Mouse (Mus musculus) MEL (cell line): Measurements from ENCODE around the gene Fam49a. TPM values are rescaled to one million over a fixed set of nuclear protein-coding genes. Genes with fewer than 3 reads are reported as not detected.
A peak's percentile ranks its signal among the peaks of the same experiment; 100 is the strongest.

Experiments used
- DNase-seq: peaks from one replicate; pipeline ENCODE4 v3.0.0; 2011; ENCODE audit warnings: low read depth, low spot score
- H3K27ac ChIP-seq: 2 replicates; pipeline ENCODE4 v1.5.1; 2012; ENCODE audit warnings: low read depth, mild to moderate bottlenecking, control low read depth, low read length, moderate library complexity; ENCODE audit not compliant: control insufficient read depth
- H3K27me3 ChIP-seq, 2 experiments: fragments of 150-350 bp in 1 of 2; sonication (generic) in 1 of 2; 2 replicates each; pipeline ENCODE4 v1.6.1; 2012; ENCODE audit warnings: low read length in 2 of 2, mild to moderate bottlenecking in 2 of 2, improper control_type of control experiment in 1 of 2, moderate library complexity in 1 of 2; ENCODE audit not compliant: insufficient read depth in 2 of 2, control insufficient read depth in 1 of 2
- H3K36me3 ChIP-seq, 2 experiments: 2 replicates each; pipeline ENCODE4 v1.6.1; 2012 to 2014; ENCODE audit warnings: low read length in 2 of 2, improper control_type of control experiment in 1 of 2, inconsistent platforms in 1 of 2, mild to moderate bottlenecking in 1 of 2; ENCODE audit not compliant: insufficient read depth in 2 of 2, control insufficient read depth in 1 of 2
- H3K4me1 ChIP-seq, 2 experiments: fragments of 150-350 bp in 1 of 2; sonication (generic) in 1 of 2; 2 replicates each; pipeline ENCODE4 v1.6.1; 2012; ENCODE audit warnings: low read length in 2 of 2, improper control_type of control experiment in 1 of 2, mild to moderate bottlenecking in 1 of 2; ENCODE audit not compliant: insufficient read depth in 2 of 2, control insufficient read depth in 1 of 2
- H3K4me3 ChIP-seq, 2 experiments: fragments of 150-350 bp in 1 of 2; sonication (generic) in 1 of 2; 2 replicates each; pipeline ENCODE4 v1.5.1; 2012; ENCODE audit warnings: low read depth in 2 of 2, low read length in 2 of 2, mild to moderate bottlenecking in 2 of 2, moderate library complexity in 2 of 2, control low read depth in 1 of 2, improper control_type of control experiment in 1 of 2; ENCODE audit not compliant: control insufficient read depth in 1 of 2, insufficient read depth in 1 of 2
- H3K79me2 ChIP-seq: 2 replicates; pipeline ENCODE4 v1.6.1; 2012; ENCODE audit warnings: mild to moderate bottlenecking, low read length, moderate library complexity; ENCODE audit not compliant: control insufficient read depth, poor library complexity, insufficient read depth
- H3K9ac ChIP-seq: 2 replicates; pipeline ENCODE4 v1.6.1; 2012; ENCODE audit warnings: low read depth, mild to moderate bottlenecking, control low read depth, low read length, moderate library complexity; ENCODE audit not compliant: control insufficient read depth, poor library complexity, severe bottlenecking
- H3K9me3 ChIP-seq: fragments of 150-350 bp; sonication (generic); replicated peaks from 2 replicates; pipeline ENCODE4 v1.6.1; 2012; ENCODE audit warnings: mild to moderate bottlenecking, low read length, improper control_type of control experiment, moderate library complexity; ENCODE audit not compliant: insufficient read depth
- CHD1 ChIP-seq: IDR thresholded peaks from 2 replicates; pipeline ENCODE4 v1.6.1; 2012; ENCODE audit warnings: low read depth, mild to moderate bottlenecking, inconsistent platforms, low read length, improper control_type of control experiment
- CTCF ChIP-seq, 3 experiments: IDR thresholded peaks in 2 of 3; conservative IDR thresholded peaks in 1 of 3; 2 replicates each; pipeline ENCODE4 v1.5.1; 2011 to 2012; ENCODE audit warnings: low read length in 3 of 3, low read depth in 2 of 3, mild to moderate bottlenecking in 2 of 3, improper control_type of control experiment in 1 of 3, inconsistent platforms in 1 of 3, mixed read lengths in 1 of 3, moderate library complexity in 1 of 3; ENCODE audit not compliant: control insufficient read depth in 1 of 3, insufficient read depth in 1 of 3, poor library complexity in 1 of 3, severe bottlenecking in 1 of 3
- ELF1 ChIP-seq: IDR thresholded peaks from 2 replicates; pipeline ENCODE4 v1.6.1; 2014; ENCODE audit warnings: low read depth, mild to moderate bottlenecking, inconsistent platforms, low read length, improper control_type of control experiment, moderate library complexity
- ETS1 ChIP-seq: IDR thresholded peaks from 2 replicates; pipeline ENCODE4 v1.6.1; 2012; ENCODE audit warnings: low read depth, mild to moderate bottlenecking, inconsistent platforms, low read length, improper control_type of control experiment, moderate library complexity
- GABPA ChIP-seq: IDR thresholded peaks from 2 replicates; pipeline ENCODE4 v1.6.1; 2012; ENCODE audit warnings: low read depth, mild to moderate bottlenecking, inconsistent platforms, low read length, improper control_type of control experiment, moderate library complexity
- MAFK ChIP-seq: IDR thresholded peaks from 2 replicates; pipeline ENCODE4 v1.6.1; 2011; ENCODE audit warnings: low read depth, mild to moderate bottlenecking, low read length, improper control_type of control experiment, borderline replicate concordance
- MEF2A ChIP-seq: IDR thresholded peaks from 2 replicates; pipeline ENCODE4 v1.6.1; 2014; ENCODE audit warnings: low read depth, mild to moderate bottlenecking, inconsistent platforms, low read length, improper control_type of control experiment; ENCODE audit not compliant: poor library complexity, insufficient replicate concordance, severe bottlenecking; ENCODE audit errors: extremely low read depth
- NRF1 ChIP-seq: IDR thresholded peaks from 2 replicates; pipeline ENCODE4 v1.6.1; 2014; ENCODE audit warnings: low read depth, mild to moderate bottlenecking, inconsistent platforms, low read length, improper control_type of control experiment, moderate library complexity; ENCODE audit not compliant: poor library complexity, insufficient read depth, severe bottlenecking
- RCOR1 ChIP-seq: IDR thresholded peaks from 2 replicates; pipeline ENCODE4 v1.6.1; 2012; ENCODE audit warnings: low read depth, mild to moderate bottlenecking, inconsistent platforms, low read length, improper control_type of control experiment
- TAL1 ChIP-seq: IDR thresholded peaks from 2 replicates; pipeline ENCODE4 v1.6.1; 2012; ENCODE audit warnings: mild to moderate bottlenecking, inconsistent platforms, low read length, moderate library complexity, mixed read lengths
- TCF12 ChIP-seq: IDR thresholded peaks from 2 replicates; pipeline ENCODE4 v1.6.1; 2014; ENCODE audit warnings: low read depth, mild to moderate bottlenecking, inconsistent platforms, low read length, improper control_type of control experiment, moderate library complexity
- USF2 ChIP-seq, 2 experiments: IDR thresholded peaks; 2 replicates each; pipeline ENCODE4 v1.6.1; 2011 to 2012; ENCODE audit warnings: improper control_type of control experiment in 2 of 2, low read length in 2 of 2, borderline replicate concordance in 1 of 2, inconsistent platforms in 1 of 2, low read depth in 1 of 2, mild to moderate bottlenecking in 1 of 2; ENCODE audit not compliant: insufficient read depth in 1 of 2
- ZKSCAN1 ChIP-seq: IDR thresholded peaks from 2 replicates; pipeline ENCODE4 v1.6.1; 2012; ENCODE audit warnings: low read depth, mild to moderate bottlenecking, inconsistent platforms, low read length, improper control_type of control experiment, moderate library complexity
- ZNF384 ChIP-seq: IDR thresholded peaks from 2 replicates; pipeline ENCODE4 v1.6.1; 2012; ENCODE audit warnings: low read depth, mild to moderate bottlenecking, inconsistent platforms, low read length, improper control_type of control experiment
- polyA plus RNA-seq, 2 experiments: library from polyadenylated mRNA; stranded (reverse) in 1 of 2; unstranded in 1 of 2; fragments of >175 nt in 1 of 2; fragments of >200 nt in 1 of 2; gene quantifications; 2 replicates each; pipeline versions ENCODE4 v1.2.1 to v1.2.4; 2012; ENCODE audit warnings: low replicate concordance in 2 of 2, low read depth in 1 of 2; ENCODE audit not compliant: insufficient read length in 2 of 2, insufficient read depth in 1 of 2, missing spikeins in 1 of 2
- total RNA-seq: library from RNA; depleted of rRNA; stranded (reverse); fragments of 300-350 nt; gene quantifications from 2 replicates; pipeline ENCODE4 v1.2.3, GENCODE M21; 2012

The Fam49a gene
- total and polyA plus RNA-seq, 3 experiments: 0.42 to 1.3 TPM; not detected in 1

DNA sequence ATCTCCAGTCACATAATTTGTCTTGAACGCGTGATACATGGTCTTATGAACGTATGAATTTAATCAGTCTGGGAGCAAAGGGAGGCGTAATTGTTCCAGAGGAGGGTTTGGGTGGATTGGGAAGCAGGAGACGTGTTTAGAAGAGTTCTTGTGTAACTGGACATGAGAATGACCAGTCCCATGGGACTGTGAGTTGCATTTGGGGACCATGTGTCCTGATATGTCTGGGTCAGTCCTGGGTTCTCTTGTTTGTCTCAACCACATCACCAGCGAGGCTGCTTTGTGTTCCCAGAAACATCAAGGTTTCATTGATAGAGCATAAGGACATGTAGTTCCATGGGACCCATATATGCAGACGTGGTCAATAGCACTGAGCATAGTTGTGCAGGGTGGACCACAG lies 36.5 kb downstream of the Fam49a start:
- no peak overlapping the region for H3K9ac ChIP-seq
- H3K79me2 ChIP-seq: no peaks in the 10 kb centered on the region
- DNase-seq: no peak
- H3K9me3 ChIP-seq: no peaks in the 10 kb centered on the region
- TF ChIP-seq USF2 (IDR thresholded peaks at IDR 0.05; ENCODE audit: borderline replicate concordance in 1 of 2, insufficient read depth in 1 of 2, low read depth in 1 of 2, low read length in 2 of 2): no peak
- no peak for TF ChIP-seq ZNF384
- H3K27ac ChIP-seq: no peak overlapping the region
- H3K27me3 ChIP-seq: no peaks in the 10 kb centered on the region
- H3K36me3 ChIP-seq: peaks cover 0 to 24% of the 10 kb centered on the region in 2 experiments; a peak in 2 of 4 replicates
- H3K4me1 ChIP-seq: peaks cover 17 to 36% of the 10 kb centered on the region in 2 experiments
- H3K4me3 ChIP-seq: no peak overlapping the region

DNA sequence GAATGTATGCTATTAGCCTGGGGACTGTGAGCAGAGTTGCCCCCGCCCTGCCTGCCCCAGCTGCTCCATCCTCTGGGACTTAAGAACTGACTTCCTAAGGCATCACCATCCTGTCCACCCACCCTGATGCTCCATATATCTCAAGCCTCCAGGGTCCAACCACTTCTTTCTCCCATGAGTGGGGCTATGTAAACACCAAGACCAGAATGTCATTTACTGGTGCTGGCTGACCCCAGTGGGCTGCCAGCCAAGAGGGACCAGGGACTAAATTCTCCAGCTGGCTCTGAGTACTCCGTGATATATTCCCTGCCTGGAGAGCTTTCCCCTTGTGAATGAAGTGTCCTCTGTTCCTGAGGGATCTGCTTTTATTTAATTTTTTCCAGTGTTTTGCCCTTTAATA lies 37.4 kb downstream of the Fam49a start:
- Histone ChIP-seq H3K4me1 (peaks cover 17 to 35% of the 10 kb centered on the region in 2 experiments), H3K79me2 (no peaks in the 10 kb centered on the region), H3K4me3 (no peak overlapping the region), H3K27ac (no peak overlapping the region), H3K27me3 (no peaks in the 10 kb centered on the region), H3K9me3 (no peaks in the 10 kb centered on the region), H3K9ac (no peak overlapping the region), H3K36me3 (peaks cover 0 to 24% of the 10 kb centered on the region in 2 experiments; a peak in 2 of 4 replicates)
- DNase-seq: no peak
- no peak for TF ChIP-seq MEF2A
- TF ChIP-seq TAL1: no peak
- no peak for TF ChIP-seq ELF1
- TF ChIP-seq MAFK: no peak
- no peak for TF ChIP-seq RCOR1
- TF ChIP-seq CTCF (IDR thresholded peaks at IDR 0.05 in 2 of 3, conservative IDR thresholded peaks at IDR 0.05 in 1 of 3; ENCODE audit: control insufficient read depth in 1 of 3, insufficient read depth in 1 of 3, low read depth in 2 of 3, low read length in 3 of 3, poor library complexity in 1 of 3, severe bottlenecking in 1 of 3): no peak
- no peak for TF ChIP-seq TCF12

DNA sequence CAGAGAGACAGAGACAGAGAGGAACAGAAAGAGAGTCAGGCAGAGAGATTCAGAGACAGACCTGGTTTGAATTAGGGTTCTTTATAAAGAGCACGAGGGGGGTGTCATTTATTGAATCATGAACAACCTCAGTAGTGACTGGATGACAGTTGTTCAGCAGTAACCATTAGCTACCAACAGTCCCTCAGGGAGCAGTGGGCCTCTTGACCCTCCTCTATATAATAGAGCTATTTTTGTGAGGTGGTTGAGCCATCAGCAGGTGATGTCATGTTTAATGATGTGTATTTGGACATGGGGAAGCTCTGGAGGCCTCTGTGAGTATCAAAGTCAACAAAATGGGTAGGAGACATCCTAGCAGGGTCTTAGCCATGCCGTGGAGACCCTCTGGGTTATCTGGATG lies 39.2 kb downstream of the Fam49a start:
- TF ChIP-seq NRF1 (no peak), GABPA (no peak), TAL1 (no peak), CHD1 (no peak), ZKSCAN1 (no peak), ETS1 (no peak)
- peak overlapping the region; percentile 90 for H3K27ac ChIP-seq
- H3K4me3 ChIP-seq: peak overlapping the region in 1 of 2 experiments; percentile 5; a peak in 1 of 4 replicates
- no peak for DNase-seq
- peak overlapping the region; percentile 53 for H3K9ac ChIP-seq
- no peaks in the 10 kb centered on the region for H3K9me3 ChIP-seq
- H3K36me3 ChIP-seq: peaks cover 0 to 10% of the 10 kb centered on the region in 2 experiments; a peak in 2 of 4 replicates
- H3K79me2 ChIP-seq: no peaks in the 10 kb centered on the region
- peaks cover 6 to 20% of the 10 kb centered on the region in 2 experiments for H3K4me1 ChIP-seq
- H3K27me3 ChIP-seq: no peaks in the 10 kb centered on the region
